Mouse (Mus musculus) left cerebral cortex, postnatal 14 days (tissue): Measurements from ENCODE around the gene Cstb. TPM values are rescaled to one million over a fixed set of nuclear protein-coding genes. Genes with fewer than 3 reads are reported as not detected.

ENCODE experiments used
- DNase-seq, 2 experiments: peaks; one replicate each; pipeline ENCODE4 v3.0.0; 2021 to 2022; ENCODE audit warnings: low spot score in 2 of 2, mixed read lengths in 1 of 2
- intact Hi-C: fragments of 180-260 bp; cut with DNase I; formaldehyde crosslinking; loops from one replicate; pipeline ENCODE4 v1.15.1; 2025
- long read RNA-seq, 2 experiments: library from polyadenylated mRNA; stranded (forward); transcript quantifications; one replicate each; pipeline ENCODE4 v2.0.0; 2021
- total RNA-seq, 2 experiments: library from RNA; stranded (reverse); gene quantifications; 2 replicates each; pipeline ENCODE4 v1.2.3; 2021

Cstb gene
- 10 to 100 TPM; 35.9 to 39.2 TPM for total RNA-seq
- long read RNA-seq, experiment 1, transcript Cstb-201 (3 exons, 603 nt), result major isoform, 29 of 29 reads
- long read RNA-seq, experiment 1, partial matches to known transcripts, result 0 of 29 reads
- long read RNA-seq, experiment 1, other reads (novel, unspliced or antisense), result 0 of 29 reads
- long read RNA-seq, experiment 2, transcript Cstb-201 (3 exons, 603 nt), result major isoform, 16 of 17 reads
- long read RNA-seq, experiment 2, partial matches to known transcripts, result 0 of 17 reads
- long read RNA-seq, experiment 2, other reads (novel, unspliced or antisense), result 1 of 17 reads

DNA sequence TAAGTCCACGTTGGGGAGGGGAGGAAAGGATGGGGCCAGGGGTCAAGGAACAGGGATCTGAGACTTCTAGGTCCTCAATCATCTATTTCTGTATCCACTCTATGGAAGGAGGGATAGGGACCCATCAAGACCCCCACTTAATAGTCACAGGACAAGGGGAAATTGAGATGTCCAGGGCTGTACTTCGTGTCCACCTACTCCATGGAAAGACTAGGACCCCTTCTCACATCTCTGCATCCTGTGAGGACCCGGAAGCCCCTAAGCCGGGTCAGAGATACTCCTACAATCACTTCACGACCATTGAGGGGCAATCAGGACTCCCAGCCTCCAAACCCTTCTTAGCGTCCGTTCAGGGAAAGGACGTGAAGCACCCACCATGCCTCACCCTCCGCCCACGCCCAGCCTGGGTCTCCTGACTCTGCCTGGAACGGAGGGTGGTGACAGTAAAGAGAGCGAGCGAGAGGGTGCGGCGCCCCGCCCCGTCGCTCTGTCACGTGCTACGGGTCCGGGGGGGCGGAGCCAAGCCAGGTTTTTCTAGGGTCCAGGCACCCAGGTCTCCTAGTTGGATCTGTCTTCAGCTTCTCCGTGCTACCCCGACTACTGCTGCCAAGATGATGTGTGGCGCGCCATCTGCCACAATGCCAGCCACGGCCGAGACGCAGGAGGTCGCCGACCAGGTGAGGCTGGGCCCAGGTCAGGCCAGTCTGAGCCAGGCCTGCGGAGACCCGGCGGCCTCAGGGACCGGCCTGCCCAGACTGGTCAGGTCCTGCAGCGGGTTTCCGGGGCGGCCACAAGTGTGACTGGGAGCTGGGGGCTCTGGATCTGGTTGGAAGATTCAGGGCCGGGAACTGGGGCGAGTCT is at the start of gene Cstb:
Cstb (plus strand) TSS at position 489 of the 861 bp plus-strand sequence.
- peak; percentile 84 to 87 for DNase-seq
- intact Hi-C loops, result no loop called here

- intact Hi-C loops, result no loop called here
Observed at GRCm38 (mm10) chr10:78378516-78378915, 47.0 kb upstream of the Cstb start.

DNA sequence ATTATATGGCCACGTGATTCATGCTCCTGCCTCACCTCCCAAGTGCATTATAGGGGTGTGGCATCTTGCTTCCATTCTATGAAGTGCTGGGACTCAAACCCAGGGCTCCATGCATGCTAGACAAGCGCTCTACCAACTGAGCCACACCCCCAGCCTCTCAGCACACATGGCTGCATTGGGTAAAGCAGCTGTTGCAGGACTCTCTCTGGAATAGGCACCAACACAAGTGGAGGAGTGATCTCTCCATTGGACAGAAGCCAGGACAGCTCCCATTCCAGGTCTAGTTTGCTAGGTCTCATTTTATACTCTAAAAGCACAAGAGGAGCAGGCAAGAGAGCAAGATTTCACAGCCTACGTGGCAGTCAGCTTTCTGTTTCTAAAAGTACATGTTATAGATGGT is 41.9 kb upstream of the Cstb start:
- DNase-seq, result no peak
- intact Hi-C loops, result no loop called here

More at GRCm38 (mm10) chr10:78378516-78378915, 47.0 kb upstream of the Cstb start:
- DNase-seq, result no peak

DNA sequence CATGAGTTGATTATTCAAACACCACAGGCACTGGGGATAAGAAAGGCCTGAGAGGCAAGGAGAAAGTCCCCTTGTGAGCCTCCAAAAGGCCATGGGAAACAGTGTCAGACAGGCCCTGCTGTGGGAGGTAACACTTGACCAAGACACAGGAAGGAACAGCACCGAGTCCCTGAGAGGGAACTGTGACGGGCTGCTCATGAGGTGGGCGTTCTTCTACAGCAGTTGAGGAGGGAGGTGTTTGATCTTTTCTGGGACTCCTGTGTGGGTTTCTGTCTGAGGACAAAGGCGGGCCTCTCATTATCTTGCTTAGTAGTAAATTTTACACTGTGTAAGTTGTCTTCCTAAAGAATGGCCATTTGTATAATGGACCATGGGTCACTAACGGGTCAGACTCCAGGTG is 39.9 kb upstream of the Cstb start:
- intact Hi-C loops, result loop anchor here (5.0 kb wide), 1 partner anchor 33 kb away; the partner anchor contains the start of gene Agpat3
- DNase-seq, result no peak

GRCm38 (mm10) chr10:78388216-78388980 is 37.1 kb upstream of the Cstb start:
- DNase-seq, result peak; percentile 68 to 69
- intact Hi-C loops, result loop anchor here (5.0 kb wide), 1 partner anchor 36 kb away; the partner anchor contains the start of gene Agpat3

GRCm38 (mm10) chr10:78390982-78391470 is 34.4 kb upstream of the Cstb start:
- intact Hi-C loops, result no loop called here

DNA sequence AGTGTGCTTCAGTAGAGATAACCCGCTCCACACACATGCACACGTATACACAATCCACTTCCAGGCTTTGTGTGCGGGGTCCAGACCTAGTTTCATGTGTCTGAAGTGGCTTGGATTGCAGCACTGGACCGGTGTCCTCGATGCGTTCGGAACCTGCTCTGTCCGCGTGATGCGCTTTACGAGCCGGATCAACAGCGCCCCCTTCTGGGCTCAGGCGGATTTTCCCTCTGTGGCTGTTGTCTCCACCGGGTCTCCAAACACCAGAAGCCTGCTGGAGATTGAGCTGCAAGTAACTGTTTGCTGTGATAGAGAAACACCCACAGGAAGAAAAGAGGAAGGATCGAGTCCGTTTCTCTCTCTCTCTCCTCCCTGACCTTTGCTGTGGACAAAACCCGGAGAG is 33.4 kb upstream of the Cstb start:
- peak; percentile 91 for DNase-seq
- intact Hi-C loops, result loop anchor here (1.0 kb wide), 1 partner anchor 113 kb away; no protein-coding TSS in a partner anchor

More at GRCm38 (mm10) chr10:78390982-78391470, 34.4 kb upstream of the Cstb start:
- no peak for DNase-seq

- DNase-seq, result no peak
- intact Hi-C loops, result loop anchor here (5.0 kb wide), 1 partner anchor 208 kb away; the partner anchor contains the start of gene Pwp2
Observed at GRCm38 (mm10) chr10:78395377-78395776, 30.1 kb upstream of the Cstb start.

DNA sequence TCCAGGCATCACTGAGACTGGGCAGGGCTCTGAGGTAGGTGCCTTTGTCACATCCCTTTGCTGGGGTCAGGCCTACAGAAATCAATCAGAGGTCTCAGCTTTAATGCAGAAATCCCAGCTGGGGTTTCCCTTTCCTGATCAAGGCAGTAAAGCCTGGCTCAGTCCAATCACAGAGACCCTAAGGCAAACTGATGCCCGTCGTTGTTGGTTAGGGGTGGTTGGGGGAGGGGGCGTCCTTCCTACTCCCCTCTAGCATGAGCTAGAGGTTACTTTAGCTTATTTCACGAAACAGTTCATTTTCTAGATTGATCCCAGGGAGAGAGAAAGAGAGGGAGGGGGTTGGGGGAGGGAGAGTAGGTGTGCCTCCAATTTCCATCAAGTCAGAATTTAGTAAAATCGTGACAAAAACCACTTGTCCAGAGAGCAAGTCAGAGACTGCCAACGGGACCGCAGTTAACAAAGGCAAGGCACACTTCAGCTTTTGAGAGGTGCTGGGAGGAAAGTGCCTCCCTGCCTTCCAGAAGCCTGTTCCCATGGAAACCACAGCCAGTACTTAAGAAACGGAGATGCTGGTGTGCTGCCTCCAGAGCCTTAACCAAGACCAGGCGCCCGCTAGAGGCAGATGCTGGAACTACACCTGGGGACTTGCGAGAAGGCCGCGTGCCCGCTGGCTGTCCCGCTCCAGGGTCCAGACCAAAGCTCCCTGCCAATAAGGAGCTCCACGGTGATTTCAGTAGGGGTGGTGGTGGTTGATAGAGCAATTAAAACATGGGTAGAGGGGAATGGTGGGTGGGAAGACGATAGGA is 29.4 kb upstream of the Cstb start:
- intact Hi-C loops, result loop anchor here (5.0 kb wide), 1 partner anchor 209 kb away; the partner anchor contains the start of gene Pwp2
- peak; percentile 98 to 99 for DNase-seq

DNA sequence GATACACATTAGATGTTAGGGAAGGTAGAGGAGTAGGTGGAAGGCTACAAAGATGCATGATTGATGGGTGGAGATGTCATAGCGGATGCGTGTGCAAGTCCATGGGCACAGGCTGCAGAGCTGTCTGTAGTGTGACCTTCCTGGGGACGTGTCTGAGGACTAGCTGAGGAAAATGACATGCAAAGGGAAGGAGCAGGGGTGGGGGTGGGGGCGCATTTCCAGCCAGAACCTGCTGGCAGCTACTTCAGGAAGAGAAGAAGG is 28.9 kb upstream of the Cstb start:
- intact Hi-C loops, result loop anchor here (5.0 kb wide), 1 partner anchor 209 kb away; the partner anchor contains the start of gene Pwp2

GRCm38 (mm10) chr10:78399090-78399657 is 26.3 kb upstream of the Cstb start:
- intact Hi-C loops, result loop anchor here (5.0 kb wide), 1 partner anchor 212 kb away; the partner anchor contains the start of gene Pwp2
- peak; percentile 48 to 78 for DNase-seq

More for the DNA sequence above, 28.9 kb upstream of the Cstb start:
- no peak for DNase-seq

GRCm38 (mm10) chr10:78401127-78401526 is 24.3 kb upstream of the Cstb start:
- intact Hi-C loops, result no loop called here

GRCm38 (mm10) chr10:78402301-78402922 is 23.1 kb upstream of the Cstb start:
- intact Hi-C loops, result no loop called here

More at GRCm38 (mm10) chr10:78401127-78401526, 24.3 kb upstream of the Cstb start:
- no peak for DNase-seq

GRCm38 (mm10) chr10:78406152-78406551 is 19.3 kb upstream of the Cstb start:
- DNase-seq, result no peak
- intact Hi-C loops, result no loop called here

More at GRCm38 (mm10) chr10:78402301-78402922, 23.1 kb upstream of the Cstb start:
- DNase-seq, result no peak

DNA sequence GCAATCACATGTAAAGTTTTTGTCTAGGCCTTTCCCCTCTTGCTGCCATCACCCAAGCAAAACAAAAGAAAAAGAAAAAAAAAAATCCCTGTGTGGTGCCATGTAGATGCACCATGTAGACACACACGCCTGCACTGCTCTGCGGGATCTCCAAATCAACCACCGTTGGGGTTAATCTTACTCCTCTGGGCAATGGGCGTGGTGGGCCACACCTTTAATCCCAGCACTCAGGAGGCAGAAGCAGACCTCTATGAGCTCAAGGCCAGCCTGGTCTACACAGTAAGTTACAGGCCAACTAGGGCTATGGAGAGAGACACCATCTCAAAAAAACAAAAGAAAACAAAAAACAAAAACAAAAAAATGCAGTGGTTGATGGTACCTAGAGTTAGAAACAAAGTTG is 18.3 kb upstream of the Cstb start:
- no peak for DNase-seq
- intact Hi-C loops, result no loop called here

DNA sequence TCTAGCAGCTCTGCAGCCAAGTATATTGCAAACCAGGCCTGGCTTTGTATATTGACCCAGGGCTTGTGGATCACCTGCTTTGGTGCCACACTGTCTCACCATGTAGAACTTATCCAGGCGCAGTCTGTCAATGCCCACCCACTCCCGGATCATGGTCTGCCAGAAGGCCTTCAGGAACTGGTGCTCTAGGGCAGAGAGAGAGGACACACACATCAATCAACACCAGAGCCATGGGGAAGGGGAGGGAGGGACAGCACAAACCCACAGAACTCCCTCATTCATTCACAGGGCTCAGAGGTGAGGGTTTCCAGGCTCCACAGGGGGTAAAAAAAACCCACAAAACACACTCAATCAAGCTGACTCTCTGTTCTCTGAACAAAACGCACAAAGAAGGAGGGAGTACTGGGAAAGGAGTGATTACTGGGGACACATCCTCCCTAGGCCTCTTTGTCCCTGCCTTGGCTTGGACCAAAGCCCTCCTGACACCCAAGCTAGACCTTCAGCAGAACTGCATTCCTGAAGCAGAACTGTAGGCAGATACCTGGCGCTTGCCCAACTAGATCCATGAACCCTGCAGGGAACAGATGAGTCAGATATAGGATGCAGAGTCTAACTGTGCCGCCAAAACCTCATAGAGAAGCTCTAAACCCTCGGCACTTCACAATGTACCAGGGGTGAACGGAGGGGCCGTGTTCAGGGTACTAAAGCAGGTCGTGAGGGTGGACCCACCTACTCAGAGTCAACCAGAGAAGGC is 16.3 kb upstream of the Cstb start:
- DNase-seq, result no peak
- intact Hi-C loops, result no loop called here

GRCm38 (mm10) chr10:78411851-78412250 is 13.6 kb upstream of the Cstb start:
- intact Hi-C loops, result no loop called here
- peak in 1 of 2 experiments; percentile 47 for DNase-seq
